In the genomic region with DNA sequence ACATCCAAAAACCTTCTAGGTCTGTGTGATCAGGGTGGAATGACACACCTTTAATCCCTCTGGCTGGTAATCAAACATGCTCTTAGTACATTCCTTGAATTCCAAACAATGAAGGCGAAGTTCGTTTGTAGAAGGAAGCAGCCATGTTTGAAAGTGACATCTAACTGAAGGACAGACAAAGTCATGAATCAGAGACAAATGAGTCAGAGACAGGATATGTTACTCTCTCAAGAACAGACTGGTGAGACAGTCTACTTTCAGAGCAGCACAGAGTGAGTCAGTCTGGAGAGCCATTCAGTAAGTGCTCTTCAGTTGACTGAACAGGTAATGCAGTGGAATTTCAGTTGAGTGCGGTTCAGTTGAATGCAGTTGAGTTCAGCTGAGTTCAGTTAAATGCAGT, we compare ENCODE assay signal across 20 mouse cellular contexts.
"Had no signal": no experiment of that assay in that cellular context is flagged by ENCODE, and none has a peak within 500 bp of the region (broad histone marks: within the 10 kb centered on the region; RNA-seq: fewer than 3 reads in every experiment).

No protein-coding gene starts in this region.

- H3K4me1 ChIP-seq: limb, embryonic 15.5 days; lung, embryonic 15.5 days; neural tube, embryonic 12.5 days; neural tube, embryonic 15.5 days; stomach, embryonic 15.5 days had no signal

- H3K27ac ChIP-seq: limb, embryonic 12.5 days; limb, embryonic 15.5 days; liver, embryonic 14.5 days; lung, embryonic 15.5 days; neural tube, embryonic 12.5 days; neural tube, embryonic 15.5 days; stomach, embryonic 15.5 days had no signal

- H3K36me3 ChIP-seq: limb, embryonic 12.5 days; limb, embryonic 15.5 days; lung, embryonic 15.5 days; neural tube, embryonic 12.5 days; neural tube, embryonic 15.5 days; stomach, embryonic 15.5 days had no signal

- H3K9ac ChIP-seq: limb, embryonic 12.5 days; limb, embryonic 15.5 days; liver, embryonic 14.5 days; liver, postnatal 0 days; lung, embryonic 15.5 days; neural tube, embryonic 12.5 days; neural tube, embryonic 15.5 days; stomach, embryonic 15.5 days had no signal

- H3K9me3 ChIP-seq: limb, embryonic 12.5 days; limb, embryonic 15.5 days; lung, embryonic 15.5 days; neural tube, embryonic 12.5 days; neural tube, embryonic 15.5 days; stomach, embryonic 15.5 days had no signal

- ATAC-seq: liver, postnatal 0 days had no signal

- H3K27me3 ChIP-seq: limb, embryonic 15.5 days; neural tube, embryonic 12.5 days; neural tube, embryonic 15.5 days; stomach, embryonic 15.5 days had no signal

- H3K4me3 ChIP-seq: limb, embryonic 12.5 days; limb, embryonic 15.5 days; lung, embryonic 15.5 days; neural tube, embryonic 12.5 days; neural tube, embryonic 15.5 days; stomach, embryonic 15.5 days had no signal

- H3K4me2 ChIP-seq: limb, embryonic 12.5 days; limb, embryonic 15.5 days; liver, embryonic 11.5 days; lung, embryonic 15.5 days; midbrain, embryonic 11.5 days; neural tube, embryonic 12.5 days; neural tube, embryonic 15.5 days; stomach, embryonic 15.5 days had no signal

- DNase-seq: kidney, adult 9 months; kidney, postnatal 36 days; left cerebral cortex, postnatal 4 days; liver, postnatal 0 days; lung, postnatal 14 days; lung, postnatal 4 days; midbrain, embryonic 14.5 days; right cerebral cortex, adult 18-20 months; right cerebral cortex, postnatal 14 days; right cerebral cortex, postnatal 4 days; thymus, postnatal 25 days had no signal
